Mouse (Mus musculus): ENCODE measurements around the gene Trappc2l.
A peak's percentile ranks its signal among the peaks of the same experiment; 100 is the strongest.
"Not testable (repeated sequence)": the region's sequence is repeated elsewhere in the genome, so short reads cannot be mapped to it uniquely, and the experiment has no call there.

Gene Trappc2l

GRCm38 (mm10) chr8:122625811-122626210, 14.4 kb downstream of the Trappc2l start:
- DNase-seq (ENCODE audit: low spot score): no peak

- no peak for DNase-seq (ENCODE audit: low spot score)
Observed at GRCm38 (mm10) chr8:122626896-122627295, 15.5 kb downstream of the Trappc2l start.

- DNase-seq (ENCODE audit: low spot score): no peak
Observed at GRCm38 (mm10) chr8:122629388-122629787, 17.9 kb downstream of the Trappc2l start.

DNA sequence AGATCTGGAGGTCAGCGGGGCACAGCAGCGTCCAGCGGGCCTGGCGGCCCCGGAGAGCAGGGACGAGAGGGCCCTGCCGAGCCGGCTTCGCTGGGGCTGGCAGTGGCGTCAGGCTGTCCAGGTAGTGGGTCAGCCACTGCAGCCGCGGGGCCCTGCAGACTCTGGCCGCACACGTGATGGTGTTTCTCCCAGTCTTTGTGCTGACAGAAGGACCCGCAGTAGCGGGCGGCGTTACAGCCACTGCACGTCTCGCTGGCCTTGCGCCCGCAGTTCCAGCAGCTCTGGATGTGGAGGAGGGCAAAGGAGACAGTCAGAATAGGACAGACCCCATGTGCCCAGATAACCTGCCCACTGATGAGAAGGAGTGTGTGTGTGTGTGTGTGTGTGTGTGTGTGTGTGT, 19.3 kb downstream of the Trappc2l start:
- DNase-seq (ENCODE audit: low spot score): no peak

GRCm38 (mm10) chr8:122632134-122632533, 20.7 kb downstream of the Trappc2l start:
- not testable (repeated sequence) for DNase-seq (ENCODE audit: low spot score)

DNA sequence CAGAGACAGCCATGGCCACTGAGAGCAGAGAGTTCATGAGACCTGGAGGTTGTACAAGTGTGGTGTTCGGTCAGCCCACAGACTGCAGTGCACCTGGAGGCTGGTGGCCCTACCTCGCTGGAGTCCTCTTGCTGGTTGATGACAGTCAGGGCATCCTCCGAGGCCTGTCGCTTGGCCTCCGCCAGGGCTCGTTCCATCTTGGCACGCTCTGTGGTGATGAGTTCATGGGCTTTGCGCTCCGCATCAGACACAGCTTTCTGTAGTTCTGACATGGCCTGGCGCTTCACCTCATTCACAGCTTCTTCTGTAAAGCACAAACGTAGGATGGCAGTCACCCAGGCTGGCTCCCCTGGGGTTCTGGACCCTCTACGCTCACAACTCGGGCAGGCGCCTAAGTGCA, 21.8 kb downstream of the Trappc2l start:
- no peak for DNase-seq (ENCODE audit: low spot score)

GRCm38 (mm10) chr8:122635878-122636802, 24.7 kb downstream of the Trappc2l start:
- DNase-seq (ENCODE audit: low spot score): peak; percentile 37

GRCm38 (mm10) chr8:122636803-122637175, 25.3 kb downstream of the Trappc2l start:
- DNase-seq (ENCODE audit: low spot score): no peak

- DNase-seq (ENCODE audit: low spot score): no peak
Observed at GRCm38 (mm10) chr8:122637230-122637629, 25.8 kb downstream of the Trappc2l start.

DNA sequence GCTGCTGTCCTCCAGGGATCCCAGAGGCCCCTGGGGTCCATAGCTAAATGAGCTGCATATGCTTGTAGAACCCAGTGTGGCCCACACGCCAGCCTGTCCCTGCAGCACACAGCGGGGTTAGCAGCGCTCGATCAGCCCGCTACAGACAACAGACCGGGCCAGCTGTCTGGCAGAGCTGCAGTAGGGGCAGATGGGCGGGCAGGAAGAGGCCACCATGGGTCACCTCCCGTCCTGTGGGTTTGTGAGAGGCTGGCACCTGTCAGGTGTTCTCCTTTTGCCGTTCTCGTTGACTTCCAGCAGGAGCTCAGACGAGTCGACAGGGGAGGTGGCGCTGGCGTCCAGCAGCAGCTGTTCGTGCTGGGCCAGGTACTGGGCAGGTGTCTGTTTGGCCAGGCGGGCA, 27.2 kb downstream of the Trappc2l start:
- no peak for DNase-seq (ENCODE audit: low spot score)

GRCm38 (mm10) chr8:122639521-122640248, 28.2 kb downstream of the Trappc2l start:
- peak; percentile 76 for DNase-seq (ENCODE audit: low spot score)

DNA sequence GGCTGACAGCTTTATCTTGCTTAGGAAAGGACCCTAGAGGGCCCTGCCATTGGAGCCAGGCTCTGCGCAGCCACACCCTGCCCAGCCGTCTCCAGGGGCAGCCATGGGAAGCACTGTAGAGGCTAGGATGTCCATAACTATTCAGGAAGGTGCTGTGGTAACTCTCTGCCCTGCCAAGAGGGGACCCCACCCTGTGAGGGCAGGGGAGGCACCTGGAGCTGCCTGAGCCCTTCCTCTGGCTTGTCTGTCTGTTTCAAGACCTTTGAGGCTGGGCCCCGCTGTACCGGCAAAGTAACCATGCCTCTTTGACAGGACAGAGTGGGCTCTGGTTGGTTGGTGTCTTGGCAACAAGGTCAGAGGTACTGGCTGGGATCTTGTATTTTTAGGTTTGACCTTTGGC, 29.4 kb downstream of the Trappc2l start:
- no peak for DNase-seq (ENCODE audit: low spot score)

DNA sequence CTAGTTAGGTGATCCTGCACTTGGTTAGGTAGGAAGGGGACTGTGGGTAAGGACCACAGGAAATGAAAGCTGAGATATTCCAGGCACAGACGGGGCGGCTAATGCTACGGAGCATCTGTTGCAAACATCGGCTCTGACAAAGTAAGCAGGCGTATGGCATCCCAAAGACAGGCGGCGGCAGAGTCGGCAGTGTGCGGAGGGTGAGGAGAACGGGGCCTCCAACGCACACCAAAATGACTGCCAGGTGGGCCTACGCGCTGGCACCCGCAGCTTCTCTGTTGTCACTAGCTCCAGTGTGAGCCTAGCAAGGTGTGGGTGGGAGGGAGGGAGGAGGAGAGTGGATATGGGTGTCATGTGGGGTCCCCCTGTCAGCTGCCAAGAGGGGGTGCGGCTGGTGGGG, 30.0 kb downstream of the Trappc2l start:
- no peak for DNase-seq (ENCODE audit: low spot score)

- DNase-seq (ENCODE audit: low spot score): peak; percentile 79
Observed at GRCm38 (mm10) chr8:122642071-122642470, 30.6 kb downstream of the Trappc2l start.

DNA sequence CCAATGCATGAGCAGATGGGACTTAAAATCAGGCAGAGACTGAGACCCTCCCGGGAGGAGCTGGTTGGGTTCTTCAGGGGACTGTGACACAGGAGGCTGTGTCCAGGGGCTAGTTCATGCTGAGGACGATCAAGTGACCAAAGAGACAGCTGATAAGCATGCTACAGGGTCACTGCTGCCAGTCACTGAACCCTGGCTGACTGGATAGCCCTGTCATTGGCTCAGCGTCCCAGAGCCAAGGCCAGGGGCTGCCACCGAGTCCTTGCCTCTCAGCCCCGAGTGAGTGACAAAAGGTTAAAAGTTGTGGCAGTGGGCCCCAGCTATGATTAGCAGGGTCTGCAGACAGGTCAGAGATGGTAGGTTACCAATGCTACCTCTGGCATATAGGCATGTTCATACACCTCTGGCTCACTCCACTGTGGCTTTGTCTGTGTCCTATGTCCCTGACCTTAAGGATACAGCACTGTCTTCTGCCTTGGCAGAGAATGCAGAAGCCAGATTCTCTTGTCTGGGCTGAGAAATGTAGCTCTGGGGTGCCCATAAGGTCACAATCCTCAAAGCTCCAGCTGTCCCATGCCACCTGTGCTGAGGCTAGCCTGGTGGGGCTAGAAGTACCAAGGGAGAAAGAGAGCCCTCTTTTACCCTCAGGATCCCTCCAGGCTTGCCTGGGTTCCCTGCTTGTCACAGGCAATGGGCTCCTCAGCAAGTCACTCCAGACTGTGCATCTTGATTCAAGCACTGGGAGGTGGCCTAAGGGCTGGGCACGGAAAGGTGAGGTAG, 32.9 kb downstream of the Trappc2l start:
- DNase-seq (ENCODE audit: low spot score): no peak

DNA sequence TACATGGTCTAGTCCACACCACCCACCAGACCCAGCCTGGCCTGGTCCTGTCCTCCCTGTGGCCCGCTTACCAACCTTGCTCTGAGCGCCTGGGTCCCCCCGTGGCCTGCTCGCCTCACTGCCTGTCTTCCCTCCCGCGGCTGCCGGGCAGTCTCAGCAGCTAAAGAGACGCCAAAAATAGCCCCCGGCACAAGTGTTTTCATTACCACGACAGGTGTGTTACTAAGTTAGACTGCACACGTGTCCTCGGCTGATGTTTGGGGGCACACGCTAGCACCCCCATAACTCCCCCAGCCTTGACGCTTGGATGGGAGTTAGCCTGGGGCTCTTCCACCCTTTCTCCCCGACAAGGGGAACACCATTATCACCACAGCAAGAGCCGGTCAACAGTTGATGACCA, 34.9 kb downstream of the Trappc2l start:
- no peak for DNase-seq (ENCODE audit: low spot score)

GRCm38 (mm10) chr8:122648192-122648970, 36.9 kb downstream of the Trappc2l start:
- DNase-seq (ENCODE audit: low spot score): no peak

DNA sequence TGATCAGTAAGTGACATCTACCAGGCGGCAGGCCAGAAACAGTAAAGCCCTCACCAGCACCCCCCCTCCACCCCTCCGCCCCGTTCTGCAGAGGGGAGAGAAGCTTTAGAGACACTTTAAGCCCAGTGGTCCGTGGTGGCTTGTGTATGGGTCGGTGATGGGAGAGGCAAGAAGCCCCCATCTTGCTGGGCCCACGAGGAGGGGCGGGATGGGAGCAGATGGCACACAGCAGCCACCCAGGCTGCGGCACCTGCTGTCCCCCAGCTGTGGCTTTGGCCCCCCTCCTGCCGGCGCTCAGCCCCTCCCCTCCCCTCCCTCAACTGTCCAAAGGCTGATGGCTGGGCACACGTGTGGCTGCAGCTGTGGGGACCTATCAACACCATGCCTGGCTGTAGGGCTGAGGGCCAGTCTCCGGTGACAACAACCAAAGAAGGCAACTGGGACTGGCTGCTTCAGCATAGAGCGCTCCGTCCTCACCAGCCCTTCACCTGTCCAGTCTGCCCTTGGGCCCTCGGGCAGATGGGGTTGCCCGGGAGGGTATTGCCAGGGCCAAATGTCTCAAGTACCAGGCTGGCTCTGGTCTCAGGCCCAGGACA, 40.0 kb downstream of the Trappc2l start:
- DNase-seq (ENCODE audit: low spot score): no peak

DNA sequence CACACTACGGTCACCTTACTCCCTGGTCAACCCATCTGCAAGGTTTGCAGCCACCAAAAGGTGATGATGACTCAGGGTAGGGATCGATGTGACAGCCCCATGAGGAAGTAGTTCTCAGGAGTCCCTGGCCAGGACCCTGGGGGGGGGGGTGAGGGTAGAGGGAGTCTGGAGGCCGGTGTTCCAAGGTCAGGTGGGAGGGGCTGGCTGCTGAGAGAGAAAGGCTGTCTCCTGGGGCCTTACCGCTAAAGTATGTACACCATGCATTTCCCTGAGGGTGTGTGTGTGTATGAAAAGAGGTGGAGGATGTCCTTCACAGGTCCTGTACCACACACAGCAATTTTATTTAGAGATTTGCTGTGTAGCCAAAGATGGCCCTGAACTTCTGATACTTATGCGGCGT, 41.2 kb downstream of the Trappc2l start:
- no peak for DNase-seq (ENCODE audit: low spot score)

- DNase-seq (ENCODE audit: low spot score): peak; percentile 90
Observed at GRCm38 (mm10) chr8:122654768-122655167, 43.3 kb downstream of the Trappc2l start.

Measured in lung, postnatal 25 days (tissue).